Mouse (Mus musculus) spleen, adult 2 months (tissue): ENCODE measurements around the gene Hist1h4a.
"Not testable (repeated sequence)": the region's sequence is repeated elsewhere in the genome, so short reads cannot be mapped to it uniquely, and the experiment has no call there.

Source experiments
- CTCF ChIP-seq: fragments of 200-500 bp; IDR thresholded peaks from 2 replicates; pipeline ENCODE4 v1.5.1; 2011; ENCODE audit warnings: mild to moderate bottlenecking, inconsistent platforms; ENCODE audit not compliant: insufficient read depth, insufficient read length, insufficient replicate concordance; ENCODE audit errors: extremely low read depth
- POLR2A ChIP-seq: fragments of 200-500 bp; IDR thresholded peaks from 2 replicates; pipeline ENCODE4 v1.6.1; 2011; ENCODE audit warnings: low read depth, low read length, inconsistent platforms

DNA sequence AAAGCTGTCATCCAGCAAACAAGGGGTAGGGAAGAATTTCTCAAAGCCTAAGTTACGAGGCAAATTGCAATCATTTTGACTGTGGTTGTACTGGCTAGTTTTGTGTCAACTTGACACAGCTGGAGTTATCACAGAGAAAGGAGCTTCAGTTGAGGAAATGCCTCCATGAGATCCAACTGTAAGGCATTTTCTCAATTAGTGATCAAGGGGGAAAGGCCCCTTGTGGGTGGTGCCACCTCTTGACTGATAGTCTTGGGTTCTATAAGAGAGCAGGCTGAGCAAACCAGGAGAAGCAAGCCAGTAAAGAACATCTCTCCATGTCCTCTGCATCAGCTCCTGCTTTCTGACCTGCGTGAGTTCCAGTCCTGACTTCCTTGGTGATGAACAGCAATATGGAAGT lies 8.6 kb upstream of the Hist1h4a start, which contains the start of gene Trim38:
- TF ChIP-seq CTCF, POLR2A: not testable (repeated sequence)
